Mouse (Mus musculus): Measurements from ENCODE around the gene Ptprc.

Ptprc gene

GRCm38 (mm10) chr1:138037484-138037883 lies 138.0 kb downstream of the Ptprc start:
- DNase-seq: no peak

GRCm38 (mm10) chr1:138029649-138030048 lies 145.9 kb downstream of the Ptprc start:
- no peak for DNase-seq

DNA sequence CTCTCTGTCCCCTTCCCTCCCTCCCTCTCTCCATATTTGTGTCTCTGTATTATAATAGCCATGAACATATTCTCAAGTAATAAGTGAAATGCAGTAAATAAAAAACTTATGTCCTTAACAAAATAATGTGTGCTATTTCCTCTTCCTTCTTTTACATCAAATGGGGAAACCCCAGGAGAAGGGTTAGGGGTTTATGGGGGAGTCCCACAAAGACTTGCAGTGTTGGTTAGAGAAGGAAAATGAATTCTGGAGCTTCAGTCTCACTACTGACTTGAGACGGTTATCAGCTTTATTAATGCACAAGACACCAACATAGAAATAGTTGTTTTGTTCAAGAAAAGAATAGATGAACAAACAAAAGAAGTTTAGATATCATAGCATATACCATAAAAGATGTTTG lies 150.2 kb downstream of the Ptprc start:
- DNase-seq: no peak

- no peak for DNase-seq
Measured at GRCm38 (mm10) chr1:138023601-138024000, 151.9 kb downstream of the Ptprc start.

DNA sequence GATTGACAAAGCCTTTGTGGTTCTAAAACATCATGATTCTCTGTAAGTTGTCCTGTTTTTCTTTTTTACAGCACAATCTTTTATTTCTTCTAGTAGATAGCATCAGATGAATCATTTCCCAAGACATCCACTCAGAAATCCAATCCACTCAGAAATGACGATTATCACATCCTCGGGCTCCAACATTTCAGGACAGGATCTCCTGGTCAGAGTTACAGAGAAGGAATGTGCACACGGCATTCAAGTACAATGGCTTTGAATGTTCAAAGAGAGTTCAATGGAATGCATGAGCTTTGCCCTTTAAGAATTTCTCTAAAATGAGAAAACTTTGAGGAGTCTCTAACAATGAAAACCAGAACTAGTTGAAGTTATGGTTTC lies 152.6 kb downstream of the Ptprc start:
- DNase-seq: no peak

- DNase-seq: no peak
Measured at GRCm38 (mm10) chr1:138021962-138022917, 153.3 kb downstream of the Ptprc start.

Data from cerebellum, adult 18-20 months (tissue).